In the genomic region with DNA sequence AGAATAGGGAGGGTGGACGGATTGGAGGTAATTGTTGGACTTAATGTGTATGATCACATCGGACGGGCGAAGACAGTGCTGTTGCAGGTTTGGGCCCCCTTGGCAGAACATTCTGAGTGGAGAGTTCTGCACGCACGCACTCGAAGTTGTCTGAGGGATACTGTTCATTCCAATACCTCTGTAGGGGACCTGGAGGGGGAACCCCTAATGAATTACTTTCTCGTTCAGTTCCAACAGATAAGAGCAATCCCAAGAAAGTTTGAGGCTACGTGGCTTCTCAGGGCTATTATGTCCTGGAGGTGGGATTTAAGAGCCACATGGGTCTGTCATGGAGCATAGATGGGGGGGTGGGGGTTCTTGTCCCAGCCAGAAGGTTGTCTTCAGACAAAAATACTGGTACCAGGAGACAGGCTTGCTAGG, we compare ENCODE assay signal across 24 mouse cellular contexts. TPM values are rescaled to one million over a fixed set of nuclear protein-coding genes. Genes with fewer than 3 reads are reported as not detected.
DNase-seq lines count a peak whose midpoint lies in the region; ATAC-seq and TF ChIP-seq lines count a peak whose summit lies in the region.
"Had no signal": no experiment of that assay in that cellular context is flagged by ENCODE, and none has a peak within 500 bp of the region (broad histone marks: within the 10 kb centered on the region; RNA-seq: fewer than 3 reads in every experiment).

No protein-coding gene starts in this region.

- peaks cover 6% of the 10 kb centered on the region; the same call in 1 of the 2 replicates for H3K4me1 ChIP-seq in heart, embryonic 15.5 days (replicated peaks)
- 0 out of 2 replicates have a peak, but pooled peaks cover 3% of the 10 kb centered on the region for H3K4me1 ChIP-seq in heart, embryonic 11.5 days (ENCODE audit: control insufficient read depth, insufficient read depth, low read length)
- H3K4me1 ChIP-seq in lung, embryonic 16.5 days (replicated peaks; ENCODE audit: control insufficient read depth, insufficient read depth, low read length) = peaks cover 20% of the 10 kb centered on the region
- peaks cover 6% of the 10 kb centered on the region for H3K4me1 ChIP-seq in intestine, embryonic 16.5 days (ENCODE audit: control insufficient read depth, insufficient read depth, low read length)
- no peaks in the 10 kb centered on the region for H3K4me1 ChIP-seq in stomach, postnatal 0 days (replicated peaks; ENCODE audit: control insufficient read depth, insufficient read depth)
- no peaks in the 10 kb centered on the region for H3K4me1 ChIP-seq in forebrain, embryonic 14.5 days (ENCODE audit: control insufficient read depth, insufficient read depth, low read length)
- H3K4me1 ChIP-seq: forebrain, embryonic 12.5 days; hindbrain, embryonic 15.5 days had no signal

- peak overlapping the region; percentile 40 for H3K27ac ChIP-seq in heart, embryonic 15.5 days
- H3K27ac ChIP-seq in heart, embryonic 11.5 days (ENCODE audit: low read depth, low read length) = no peak overlapping the region
- H3K27ac ChIP-seq in lung, embryonic 16.5 days (ENCODE audit: low read length) = peak overlapping the region; percentile 41
- no peak overlapping the region for H3K27ac ChIP-seq in intestine, embryonic 16.5 days (ENCODE audit: low read length)
- H3K27ac ChIP-seq in stomach, postnatal 0 days (replicated peaks) = no peak overlapping the region
- no peak overlapping the region for H3K27ac ChIP-seq in forebrain, embryonic 14.5 days (ENCODE audit: low read depth, low read length)
- H3K27ac ChIP-seq: embryonic facial prominence, embryonic 12.5 days; forebrain, embryonic 12.5 days; heart, embryonic 13.5 days; hindbrain, embryonic 10.5 days; hindbrain, embryonic 15.5 days; kidney, postnatal 0 days had no signal

- no peak for TF ChIP-seq EP300 in stomach, postnatal 0 days (optimal IDR thresholded peaks at IDR 0.05)

- H3K4me2 ChIP-seq in heart, embryonic 15.5 days = no peak overlapping the region
- H3K4me2 ChIP-seq in heart, embryonic 11.5 days = no peak overlapping the region
- no peak overlapping the region for H3K4me2 ChIP-seq in lung, embryonic 16.5 days (ENCODE audit: low read depth, low read length)
- no peak overlapping the region for H3K4me2 ChIP-seq in intestine, embryonic 16.5 days (ENCODE audit: low read depth, low read length)
- no peak overlapping the region for H3K4me2 ChIP-seq in stomach, postnatal 0 days (replicated peaks; ENCODE audit: low read depth)
- H3K4me2 ChIP-seq in forebrain, embryonic 14.5 days (ENCODE audit: low read length) = no peak overlapping the region
- H3K4me2 ChIP-seq: embryonic facial prominence, embryonic 12.5 days; forebrain, embryonic 12.5 days; heart, embryonic 13.5 days; hindbrain, embryonic 15.5 days; liver, embryonic 11.5 days had no signal

- H3K36me3 ChIP-seq in heart, embryonic 15.5 days = no peaks in the 10 kb centered on the region
- H3K36me3 ChIP-seq in heart, embryonic 11.5 days (ENCODE audit: control insufficient read depth, insufficient read depth, low read length) = no peaks in the 10 kb centered on the region
- no peaks in the 10 kb centered on the region for H3K36me3 ChIP-seq in lung, embryonic 16.5 days (ENCODE audit: control insufficient read depth, insufficient read depth, low read length)
- no peaks in the 10 kb centered on the region for H3K36me3 ChIP-seq in intestine, embryonic 16.5 days (ENCODE audit: control insufficient read depth, insufficient read depth, low read length)
- H3K36me3 ChIP-seq in stomach, postnatal 0 days (ENCODE audit: control insufficient read depth, insufficient read depth, low read length) = no peaks in the 10 kb centered on the region
- H3K36me3 ChIP-seq in forebrain, embryonic 14.5 days (ENCODE audit: control insufficient read depth, insufficient read depth, low read length) = no peaks in the 10 kb centered on the region
- H3K36me3 ChIP-seq: embryonic facial prominence, embryonic 12.5 days; forebrain, embryonic 12.5 days; heart, embryonic 13.5 days; hindbrain, embryonic 10.5 days; hindbrain, embryonic 15.5 days had no signal

- no peak for TF ChIP-seq CTCF in stomach, postnatal 0 days (IDR thresholded peaks at IDR 0.05; ENCODE audit: low read depth)

- H3K27me3 ChIP-seq in heart, embryonic 15.5 days = no peaks in the 10 kb centered on the region
- H3K27me3 ChIP-seq in heart, embryonic 11.5 days (ENCODE audit: control insufficient read depth, insufficient read depth, low read length) = 0 out of 2 replicates have a peak, but pooled peaks cover 2% of the 10 kb centered on the region
- H3K27me3 ChIP-seq in lung, embryonic 16.5 days (ENCODE audit: control insufficient read depth, insufficient read depth, low read depth, low read length) = no peaks in the 10 kb centered on the region
- H3K27me3 ChIP-seq in intestine, embryonic 16.5 days (replicated peaks; ENCODE audit: control insufficient read depth, insufficient read depth, low read length) = no peaks in the 10 kb centered on the region
- no peaks in the 10 kb centered on the region for H3K27me3 ChIP-seq in stomach, postnatal 0 days (ENCODE audit: control insufficient read depth, insufficient read depth, low read length)
- no peaks in the 10 kb centered on the region for H3K27me3 ChIP-seq in forebrain, embryonic 14.5 days (replicated peaks; ENCODE audit: control insufficient read depth, insufficient read depth, low read length)
- H3K27me3 ChIP-seq: hindbrain, embryonic 15.5 days had no signal

- WGBS in heart, embryonic 15.5 days = 77% methylated on average over 9 of the region's 9 CpGs
- WGBS in heart, embryonic 11.5 days (ENCODE audit: insufficient replicate concordance) = 75% methylated on average over 9 of the region's 9 CpGs
- WGBS in lung, embryonic 16.5 days = 47% methylated on average over 9 of the region's 9 CpGs
- WGBS in intestine, embryonic 16.5 days = 72% methylated on average over 9 of the region's 9 CpGs
- WGBS in stomach, postnatal 0 days = 56% methylated on average over 9 of the region's 9 CpGs
- WGBS in forebrain, embryonic 14.5 days = 80% methylated on average over 9 of the region's 9 CpGs

- no peaks in the 10 kb centered on the region for H3K9me3 ChIP-seq in heart, embryonic 15.5 days (replicated peaks)
- H3K9me3 ChIP-seq in heart, embryonic 11.5 days (replicated peaks; ENCODE audit: control insufficient read depth, low read length) = no peaks in the 10 kb centered on the region
- no peaks in the 10 kb centered on the region for H3K9me3 ChIP-seq in lung, embryonic 16.5 days (ENCODE audit: control insufficient read depth, low read length)
- H3K9me3 ChIP-seq in intestine, embryonic 16.5 days (ENCODE audit: control insufficient read depth, low read length) = no peaks in the 10 kb centered on the region
- H3K9me3 ChIP-seq in stomach, postnatal 0 days (ENCODE audit: control insufficient read depth, low read length) = no peaks in the 10 kb centered on the region
- no peaks in the 10 kb centered on the region for H3K9me3 ChIP-seq in forebrain, embryonic 14.5 days (replicated peaks; ENCODE audit: control insufficient read depth, low read length)
- H3K9me3 ChIP-seq: embryonic facial prominence, embryonic 12.5 days; forebrain, embryonic 12.5 days; heart, embryonic 13.5 days; hindbrain, embryonic 10.5 days; hindbrain, embryonic 15.5 days had no signal

- no peak overlapping the region for H3K4me3 ChIP-seq in heart, embryonic 15.5 days
- H3K4me3 ChIP-seq in heart, embryonic 11.5 days (ENCODE audit: low read depth, low read length) = no peak overlapping the region
- no peak overlapping the region for H3K4me3 ChIP-seq in lung, embryonic 16.5 days (ENCODE audit: low read length)
- H3K4me3 ChIP-seq in intestine, embryonic 16.5 days (ENCODE audit: low read length) = no peak overlapping the region
- H3K4me3 ChIP-seq in stomach, postnatal 0 days (ENCODE audit: low read depth, low read length) = no peak overlapping the region
- no peak overlapping the region for H3K4me3 ChIP-seq in forebrain, embryonic 14.5 days (ENCODE audit: low read depth, low read length)
- H3K4me3 ChIP-seq: embryonic facial prominence, embryonic 12.5 days; forebrain, embryonic 12.5 days; heart, embryonic 13.5 days; hindbrain, embryonic 10.5 days; hindbrain, embryonic 15.5 days had no signal

- no peak for DNase-seq in lung, postnatal 25 days (ENCODE audit: low spot score)
- no peak for DNase-seq in stomach, postnatal 0 days (ENCODE audit: low spot score)
- no peak for DNase-seq in forebrain, embryonic 14.5 days (ENCODE audit: low spot score)
- DNase-seq: cerebellum, adult 11 months; cerebellum, adult 9-10 months; cerebellum, postnatal 36 days; kidney, adult 8-10 months; layer of hippocampus, postnatal 36 days; midbrain, embryonic 14.5 days; spleen, adult 18-20 months; thymus, postnatal 4 days had no signal

- ATAC-seq in heart, embryonic 15.5 days (replicated peaks; ENCODE audit: insufficient number of reproducible peaks, insufficient read depth, low FRiP score, low read depth) = no peak
- no peak for ATAC-seq in heart, embryonic 11.5 days (replicated peaks; ENCODE audit: insufficient number of reproducible peaks, low FRiP score, low TSS enrichment)
- peak; percentile 72 for ATAC-seq in lung, embryonic 16.5 days (ENCODE audit: low read depth)
- ATAC-seq in intestine, embryonic 16.5 days = peak; percentile 53
- ATAC-seq in stomach, postnatal 0 days (ENCODE audit: low FRiP score, low TSS enrichment) = 0 out of 2 replicates have a peak, but pooled peaks have one; percentile 42
- no peak for ATAC-seq in forebrain, embryonic 14.5 days
- ATAC-seq: inflammation-experienced regulatory T-cells, adult 6 months; Patski had no signal

- H3K9ac ChIP-seq in heart, embryonic 15.5 days = no peak overlapping the region
- no peak overlapping the region for H3K9ac ChIP-seq in heart, embryonic 11.5 days (ENCODE audit: low read depth, low read length)
- H3K9ac ChIP-seq in lung, embryonic 16.5 days (ENCODE audit: low read length) = no peak overlapping the region
- no peak overlapping the region for H3K9ac ChIP-seq in intestine, embryonic 16.5 days (ENCODE audit: low read depth, low read length)
- H3K9ac ChIP-seq in stomach, postnatal 0 days (ENCODE audit: low read length) = no peak overlapping the region
- no peak overlapping the region for H3K9ac ChIP-seq in forebrain, embryonic 14.5 days (ENCODE audit: low read length)
- H3K9ac ChIP-seq: embryonic facial prominence, embryonic 12.5 days; forebrain, embryonic 12.5 days; heart, embryonic 13.5 days; hindbrain, embryonic 15.5 days had no signal

RNA-seq across cellular contexts. Expression of gene Dlk1, which starts 21.6 kb away (rescaled TPM):
- polyA plus RNA-seq in heart, embryonic 15.5 days (2015; fragmentation: Nextera tagmentation; extraction: Ambion mirVana) = 131 and 212 TPM in 2 replicates
- polyA plus RNA-seq in heart, embryonic 11.5 days (2014; fragmentation: Nextera tagmentation; extraction: Ambion mirVana) = 54.8 and 67.1 TPM in 2 replicates
- polyA plus RNA-seq in lung, embryonic 16.5 days (2015; fragmentation: Nextera tagmentation; extraction: Ambion mirVana) = 702 and 746 TPM in 2 replicates
- 325 and 385 TPM in 2 replicates for polyA plus RNA-seq in intestine, embryonic 16.5 days (2015; fragmentation: Nextera tagmentation; extraction: Ambion mirVana)
- 183 and 187 TPM in 2 replicates for polyA plus RNA-seq in stomach, postnatal 0 days (2015; fragmentation: Nextera tagmentation; extraction: Ambion mirVana)
- 57.9 and 61.8 TPM in 2 replicates for polyA plus RNA-seq in forebrain, embryonic 14.5 days (2014; fragmentation: Nextera tagmentation; extraction: Ambion mirVana)
- polyA plus RNA-seq: inflammation-experienced regulatory T-cells, adult 6 months; Patski had no signal

Comparison
In these comparisons a context has a peak if more than half of its experiments do, and no peak if none do; other contexts are left out.
1. H3K27ac ChIP-seq: peak in heart, embryonic 15.5 days (single experiment) and lung, embryonic 16.5 days (single experiment); none in heart, embryonic 11.5 days (single experiment), intestine, embryonic 16.5 days (single experiment), stomach, postnatal 0 days (single experiment) and forebrain, embryonic 14.5 days (single experiment).
2. ATAC-seq: peak in lung, embryonic 16.5 days (single experiment), intestine, embryonic 16.5 days (single experiment) and stomach, postnatal 0 days (single experiment); none in heart, embryonic 15.5 days (single experiment), heart, embryonic 11.5 days (single experiment) and forebrain, embryonic 14.5 days (single experiment).